Mouse (Mus musculus): ENCODE measurements around the gene Lcn5.

Lcn5 gene

DNA sequence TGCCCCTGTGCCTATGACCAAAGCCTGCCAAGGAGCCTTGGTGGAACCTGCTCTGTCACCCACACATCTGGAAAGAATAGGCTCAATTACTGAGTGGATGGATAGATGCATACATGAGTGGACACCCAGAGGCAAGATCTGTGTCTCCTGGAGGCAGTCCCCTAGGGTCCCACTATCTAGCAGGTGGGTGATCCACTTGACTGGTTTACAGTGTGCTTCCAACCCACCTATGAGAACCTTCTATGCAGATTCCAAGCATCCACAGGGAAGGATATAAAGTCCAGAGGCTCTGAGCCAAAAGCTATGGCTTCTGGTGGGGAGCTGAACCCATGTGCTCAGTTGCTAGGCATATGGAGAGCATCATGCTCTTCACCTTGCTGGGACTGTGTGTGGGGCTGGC lies at the start of gene Lcn5:
Gene Lcn5 (plus strand): TSS at position 301 of the 400 bp plus-strand sequence.
- no peak for DNase-seq (ENCODE audit: low spot score)

DNA sequence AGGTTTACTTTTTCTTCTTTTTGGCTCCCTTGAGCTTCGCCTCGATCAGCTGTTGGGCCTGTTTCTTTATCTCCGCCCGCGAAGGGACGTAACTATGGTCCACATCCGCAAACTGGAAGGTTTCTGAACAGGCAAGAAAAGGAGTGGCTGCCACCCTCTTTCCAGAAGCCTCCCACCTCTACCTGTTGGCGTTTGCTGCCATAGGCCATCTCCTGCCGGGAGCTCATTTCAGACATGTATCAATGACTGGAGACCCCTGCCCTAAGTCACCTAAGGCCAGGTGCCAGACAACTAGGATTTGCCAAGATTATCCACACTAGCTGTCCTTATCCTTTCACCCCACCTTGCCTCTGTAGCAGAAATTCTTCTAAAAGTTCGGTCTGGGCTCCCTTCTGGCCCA lies 49.1 kb upstream of the Lcn5 start:
- DNase-seq (ENCODE audit: low spot score): no peak

DNA sequence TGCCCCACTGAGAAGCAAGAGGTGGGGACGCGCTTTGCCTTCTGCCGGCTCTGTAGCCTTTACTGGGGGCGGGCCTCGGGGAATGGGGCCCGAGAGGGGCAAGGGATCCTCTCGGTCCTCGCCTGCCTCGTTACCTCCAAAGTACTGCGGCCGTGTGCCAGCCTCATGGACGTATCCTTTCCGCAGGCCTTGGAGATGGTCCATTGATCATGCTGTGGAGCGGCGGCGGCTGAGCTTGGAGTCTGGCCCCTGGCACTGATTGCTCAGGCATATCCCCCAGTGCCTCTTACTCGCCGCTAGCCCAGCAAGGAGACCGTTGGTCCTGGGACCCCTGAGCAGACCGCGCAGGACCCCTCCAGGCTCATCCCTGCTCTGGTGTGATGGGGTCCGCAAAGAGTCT lies 41.4 kb upstream of the Lcn5 start:
- DNase-seq (ENCODE audit: low spot score): no peak

GRCm38 (mm10) chr2:25617578-25617977 lies 40.2 kb upstream of the Lcn5 start, which contains the start of gene Ccdc183:
Gene Ccdc183 (minus strand): TSS chr2:25617678.
- no peak for DNase-seq (ENCODE audit: low spot score)

DNA sequence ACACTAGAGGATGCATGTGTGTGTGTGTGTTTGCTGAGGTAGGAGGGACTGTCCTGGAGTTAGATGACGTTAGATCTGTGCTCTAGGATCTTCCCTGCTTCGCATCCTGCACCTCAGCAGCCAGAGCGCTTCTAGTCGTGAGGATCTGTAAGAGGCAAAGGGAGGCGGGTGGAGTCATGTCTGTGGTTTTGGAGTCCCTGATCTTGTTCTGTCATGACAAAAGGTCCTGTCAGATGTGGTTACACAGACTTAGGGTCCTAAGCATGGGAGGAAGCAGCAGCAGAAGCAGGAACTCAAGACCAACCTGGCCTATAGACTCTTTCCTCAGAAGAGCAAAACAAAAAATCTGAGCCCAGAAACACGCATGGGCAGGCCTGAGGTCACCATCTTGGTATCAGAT lies 37.4 kb upstream of the Lcn5 start:
- no peak for DNase-seq (ENCODE audit: low spot score)

- DNase-seq (ENCODE audit: low spot score): no peak
Observed at GRCm38 (mm10) chr2:25620852-25621228, 36.9 kb upstream of the Lcn5 start.

DNA sequence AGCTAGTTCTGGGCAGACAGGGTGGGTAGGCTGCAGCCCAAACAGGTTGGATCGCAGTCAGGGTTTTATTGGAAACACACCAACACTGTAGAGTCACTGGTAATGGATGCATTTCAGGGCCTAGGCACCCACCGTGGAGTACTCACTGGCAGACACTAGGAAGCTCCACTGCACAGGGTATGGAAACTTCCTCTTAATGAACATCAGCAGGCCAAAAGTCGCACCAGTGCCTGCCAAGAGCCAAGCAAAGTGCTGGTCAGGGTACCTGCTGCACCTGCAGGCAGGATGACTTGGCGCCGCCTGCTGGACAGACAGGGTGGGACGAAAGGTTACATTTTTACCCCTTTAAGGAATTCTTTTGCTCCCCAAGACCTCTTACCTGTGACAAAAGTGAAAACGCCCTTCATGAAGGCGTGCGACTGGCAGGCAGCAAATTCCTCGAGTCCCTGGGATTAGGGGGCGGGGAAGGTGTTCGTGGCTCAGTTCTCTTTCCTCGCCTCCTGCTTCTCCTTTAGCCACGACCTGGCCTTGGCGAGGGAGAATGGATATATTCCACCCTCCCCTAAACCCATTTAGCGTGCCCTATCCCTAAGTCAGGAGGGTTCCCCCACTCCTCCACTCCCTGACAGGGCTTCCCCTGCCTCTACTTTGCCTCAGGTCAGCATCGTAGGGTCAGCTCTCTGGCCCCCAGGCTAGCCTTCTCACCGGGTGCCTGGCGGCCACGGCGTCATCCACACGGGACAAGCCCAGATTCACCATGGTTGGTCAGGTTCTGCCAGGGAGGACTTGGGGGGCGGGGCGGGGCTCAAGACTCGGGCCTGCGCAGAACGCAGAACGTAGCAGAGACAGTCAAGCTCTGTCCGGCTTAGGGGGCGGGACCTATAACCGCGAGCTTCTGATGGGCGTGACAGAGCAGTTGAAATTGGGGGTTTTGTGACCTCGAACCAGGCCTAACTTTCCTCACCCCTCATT lies 36.2 kb upstream of the Lcn5 start, which contains the start of gene Tmem141:
Gene Tmem141 (minus strand): TSS at position 777 of the 972 bp plus-strand sequence.
- peak; percentile 92 for DNase-seq (ENCODE audit: low spot score)

- no peak for DNase-seq (ENCODE audit: low spot score)
Observed at GRCm38 (mm10) chr2:25625986-25626385, 31.8 kb upstream of the Lcn5 start.

DNA sequence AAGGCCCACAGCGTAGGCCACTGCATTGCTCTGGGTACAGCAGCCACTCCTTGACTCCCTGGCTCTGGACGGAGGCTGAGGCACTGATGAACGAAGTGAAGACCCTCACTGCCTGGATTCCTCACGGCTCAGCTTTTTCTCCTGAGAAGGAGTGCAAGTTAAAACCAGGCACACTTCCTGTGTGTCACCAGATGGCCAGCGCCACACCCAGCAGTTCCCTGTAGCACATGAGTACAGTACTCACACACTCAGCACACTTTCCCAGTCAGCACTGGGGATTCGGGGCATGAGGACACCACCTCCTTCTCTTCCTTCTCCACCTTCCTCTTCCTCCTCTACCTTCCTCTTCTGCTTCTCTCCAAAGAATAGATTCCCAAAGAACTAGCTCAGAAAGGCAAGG lies 29.9 kb upstream of the Lcn5 start, which contains the start of gene Fcna:
Gene Fcna (minus strand): TSS at position 220 of the 400 bp plus-strand sequence.
- DNase-seq (ENCODE audit: low spot score): no peak

GRCm38 (mm10) chr2:25628738-25629137 lies 29.0 kb upstream of the Lcn5 start:
- no peak for DNase-seq (ENCODE audit: low spot score)

DNA sequence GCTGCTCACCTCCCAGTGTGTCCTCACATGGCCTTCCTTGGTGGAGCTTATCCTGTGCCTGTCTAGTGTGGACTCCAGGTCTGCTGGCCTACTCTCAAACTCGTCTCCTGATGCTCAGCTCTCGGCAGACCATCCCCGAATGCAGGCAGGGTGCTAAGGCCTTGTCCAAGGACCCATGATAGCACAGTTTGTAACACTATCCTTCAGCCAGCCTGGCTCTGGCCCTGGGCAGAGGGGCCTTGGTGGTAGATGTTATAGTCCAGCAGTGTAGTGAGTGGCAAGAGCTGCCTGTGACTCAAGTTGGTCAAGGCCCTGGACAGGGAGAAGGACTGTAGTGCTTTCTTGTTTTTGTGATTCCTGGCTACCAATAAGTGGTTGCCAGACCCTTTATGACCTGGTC lies 24.1 kb upstream of the Lcn5 start:
- no peak for DNase-seq (ENCODE audit: low spot score)

- DNase-seq (ENCODE audit: low spot score): no peak
Observed at GRCm38 (mm10) chr2:25634046-25634445, 23.7 kb upstream of the Lcn5 start.

DNA sequence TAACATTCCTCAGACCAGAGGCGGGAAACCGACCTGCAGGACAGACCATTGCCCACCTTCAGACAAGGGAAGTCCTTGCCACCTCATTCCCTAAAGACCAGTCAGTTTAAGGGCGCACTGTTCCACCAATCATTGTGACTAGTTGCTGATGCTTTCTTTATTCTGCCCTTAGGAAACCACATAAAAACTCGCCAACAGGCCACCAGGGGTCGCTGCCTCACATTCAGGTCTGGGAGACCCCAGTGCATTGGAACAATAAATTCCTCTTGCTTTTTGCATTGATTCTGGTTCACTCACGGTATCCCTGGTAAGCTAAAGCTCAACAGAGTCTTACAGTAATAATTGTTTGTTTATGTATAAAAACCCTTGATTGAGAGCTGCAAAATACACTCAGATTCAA lies 17.9 kb upstream of the Lcn5 start:
- no peak for DNase-seq (ENCODE audit: low spot score)

DNA sequence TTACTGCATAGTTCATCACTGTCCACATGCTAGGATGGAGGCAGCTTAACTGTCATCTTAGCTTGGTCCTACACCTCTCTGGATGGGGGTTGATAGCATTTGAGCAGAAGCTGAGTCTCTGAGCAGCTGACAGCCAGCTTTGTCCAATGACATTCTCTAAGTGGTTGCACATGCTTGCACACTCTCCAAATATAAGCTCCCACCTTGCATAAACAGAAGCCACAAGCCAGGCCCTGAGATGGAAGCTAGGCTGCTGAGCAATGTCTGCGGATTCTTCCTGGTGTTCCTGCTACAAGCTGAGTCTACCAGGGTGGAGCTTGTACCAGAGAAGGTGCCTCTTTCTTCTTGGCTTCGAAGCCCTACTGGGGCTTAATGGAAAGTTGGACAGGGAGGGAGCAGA lies 4.8 kb upstream of the Lcn5 start, which contains the start of gene Lcn8:
Gene Lcn8 (plus strand): TSS at position 219 of the 400 bp plus-strand sequence.
- no peak for DNase-seq (ENCODE audit: low spot score)

DNA sequence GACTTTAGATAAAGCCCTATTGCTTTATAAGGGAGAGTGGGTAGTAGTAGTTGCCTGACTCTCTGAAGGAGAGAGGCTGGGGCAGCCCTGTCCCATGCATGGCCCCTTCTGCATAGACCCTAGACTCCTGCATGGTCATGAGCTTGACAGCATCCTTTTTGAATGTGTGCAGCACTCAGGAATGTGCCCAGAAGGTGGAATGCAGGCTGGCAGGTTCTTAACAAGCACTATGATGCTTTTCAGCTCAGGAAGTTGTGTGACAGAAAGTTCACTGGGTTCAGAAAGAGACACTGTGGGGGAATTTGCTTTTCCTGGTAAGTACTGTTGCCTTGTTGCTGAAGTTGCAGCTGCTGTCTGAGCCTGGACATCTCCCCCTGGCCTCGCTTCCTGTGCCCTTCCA lies 3.2 kb upstream of the Lcn5 start:
- DNase-seq (ENCODE audit: low spot score): peak; percentile 11

GRCm38 (mm10) chr2:25656691-25657090 lies 1.1 kb upstream of the Lcn5 start:
- peak; percentile 30 for DNase-seq (ENCODE audit: low spot score)

DNA sequence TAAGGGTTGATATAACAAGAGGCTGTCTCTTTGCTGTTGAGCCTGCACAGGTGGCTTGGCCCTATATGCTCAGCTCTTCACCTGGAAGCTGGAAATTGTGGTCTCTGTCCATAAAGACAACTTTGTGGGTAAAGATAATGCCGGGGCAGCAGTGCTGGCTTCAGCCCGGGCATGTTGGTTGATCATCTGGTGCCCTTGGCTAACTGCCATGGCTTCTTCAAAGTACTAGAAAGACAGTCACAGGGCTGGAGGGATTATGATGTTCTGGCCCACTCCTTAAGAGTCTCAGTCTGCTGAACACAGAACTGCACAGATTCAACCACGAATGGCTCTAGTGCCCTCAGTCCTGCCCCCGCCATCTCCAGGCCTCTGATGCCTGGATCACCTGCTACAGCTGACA lies 506 bp upstream of the Lcn5 start:
- DNase-seq (ENCODE audit: low spot score): no peak

DNA sequence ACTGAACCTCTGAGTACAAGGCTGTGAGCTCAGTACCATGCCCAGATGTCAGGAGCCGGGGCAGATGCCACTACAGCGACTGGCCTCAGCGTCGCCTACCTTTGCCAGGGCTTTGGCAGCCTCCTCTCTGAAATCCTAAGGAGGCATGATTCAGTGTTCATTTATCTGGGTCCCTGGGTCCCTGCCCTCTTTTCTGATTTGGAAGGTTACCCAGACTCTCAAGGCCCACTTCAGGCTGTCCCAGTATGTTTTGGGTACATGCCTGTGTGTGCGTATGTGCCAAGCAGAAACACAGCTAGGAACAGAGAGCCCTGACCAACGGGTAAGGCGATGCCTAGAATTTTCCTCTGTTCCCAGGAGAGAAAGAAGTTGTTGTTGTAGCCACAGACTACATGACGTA lies 2.5 kb downstream of the Lcn5 start:
- no peak for DNase-seq (ENCODE audit: low spot score)

DNA sequence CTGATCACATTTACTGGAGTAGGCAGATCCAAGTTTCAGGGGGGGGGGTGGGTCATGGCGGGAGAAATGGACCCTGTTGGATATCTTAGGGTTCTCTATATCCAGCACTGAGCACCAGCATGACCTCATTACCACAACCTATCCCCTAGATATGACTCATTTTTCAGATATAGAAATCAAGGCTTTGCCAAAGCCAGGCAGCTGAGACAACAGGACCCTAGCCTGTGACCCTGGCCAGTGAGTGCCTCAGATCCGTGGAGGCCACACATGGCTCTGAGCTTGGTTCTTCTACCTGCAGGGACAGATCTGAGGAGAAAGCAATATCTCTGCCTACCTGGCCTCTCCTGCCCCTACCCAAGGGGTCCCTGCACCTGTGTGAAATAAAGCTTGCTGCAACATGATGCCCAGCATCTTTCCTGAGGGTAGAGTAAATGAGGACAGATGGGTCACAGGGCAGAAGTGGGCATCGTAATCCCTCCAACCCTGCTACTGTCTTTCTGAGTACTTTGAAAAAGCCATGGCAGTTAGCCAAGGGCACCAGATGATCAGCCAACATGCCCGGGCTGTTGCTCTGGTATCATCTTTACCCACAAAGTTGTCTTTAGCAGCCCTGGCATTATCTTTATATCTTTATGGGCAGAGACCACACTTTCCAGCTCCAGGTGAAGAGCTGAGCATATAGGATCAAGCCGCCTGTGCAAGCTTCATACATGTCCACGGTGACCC lies 3.7 kb downstream of the Lcn5 start:
- DNase-seq (ENCODE audit: low spot score): no peak

GRCm38 (mm10) chr2:25663511-25663910 lies 5.8 kb downstream of the Lcn5 start:
- DNase-seq (ENCODE audit: low spot score): peak; percentile 17

- DNase-seq (ENCODE audit: low spot score): no peak
Observed at GRCm38 (mm10) chr2:25664125-25664524, 6.4 kb downstream of the Lcn5 start.

GRCm38 (mm10) chr2:25666516-25666915 lies 8.8 kb downstream of the Lcn5 start:
- DNase-seq (ENCODE audit: low spot score): no peak

- no peak for DNase-seq (ENCODE audit: low spot score)
Observed at GRCm38 (mm10) chr2:25676486-25676885, 18.7 kb downstream of the Lcn5 start, which contains the start of gene Lcn6. Gene Lcn6 (plus strand): TSS chr2:25676786.
